In genomic region chr12:9023031-9023430, GRCm38 (mm10) we compare ENCODE assay signal across 15 mouse cellular contexts. TPM values are rescaled to one million over a fixed set of nuclear protein-coding genes. Genes with fewer than 3 reads are reported as not detected.
A peak's percentile ranks its signal among the peaks of the same experiment; 100 is the strongest.
DNase-seq lines count a peak whose midpoint lies in the region; ATAC-seq and TF ChIP-seq lines count a peak whose summit lies in the region.
"Had no signal": no experiment of that assay in that cellular context is flagged by ENCODE, and none has a peak within 500 bp of the region (broad histone marks: within the 10 kb centered on the region; RNA-seq: fewer than 3 reads in every experiment).

No protein-coding gene starts in this region.

- no peak for DNase-seq in forebrain, postnatal 0 days
- no peak for DNase-seq in forebrain, embryonic 10.5 days (ENCODE audit: extremely low spot score, low spot score)
- no peak for DNase-seq in layer of hippocampus, adult 2 months (ENCODE audit: low spot score in 2 of 2)
- no peak for DNase-seq in layer of hippocampus, adult 11-12 months (ENCODE audit: low spot score)
- DNase-seq in CH12.LX (ENCODE audit: extremely low read depth), result no peak
- DNase-seq in embryo, embryonic 11 days, result peak; percentile 25
- no peak for DNase-seq in testis, postnatal 14 days (ENCODE audit: low spot score)
- no peak for DNase-seq in cerebellum, postnatal 14 days
- DNase-seq: adrenal gland, postnatal 14 days; cerebellum, adult 11-12 months; kidney, postnatal 4 days; lung, postnatal 10 days; right cerebral cortex, postnatal 14 days had no signal

- no peak overlapping the region for H3K9ac ChIP-seq in forebrain, postnatal 0 days
- no peak overlapping the region for H3K9ac ChIP-seq in CH12.LX (ENCODE audit: insufficient read depth, low read depth)
- H3K9ac ChIP-seq: midbrain, embryonic 13.5 days had no signal

- peak; percentile 70 for TF ChIP-seq RAD21 in CH12.LX (IDR thresholded peaks at IDR 0.05; ENCODE audit: low read depth, low read length)

- no peak for ATAC-seq in forebrain, postnatal 0 days
- ATAC-seq: midbrain, embryonic 13.5 days had no signal

- TF ChIP-seq EP300 in CH12.LX (IDR thresholded peaks at IDR 0.05; ENCODE audit: low read length), result no peak

- H3K36me3 ChIP-seq in forebrain, postnatal 0 days (ENCODE audit: insufficient read depth), result peaks cover 20% of the 10 kb centered on the region
- H3K36me3 ChIP-seq in forebrain, embryonic 10.5 days (replicated peaks), result peaks cover 17% of the 10 kb centered on the region
- peaks cover 0 to 23% of the 10 kb centered on the region in 2 experiments for H3K36me3 ChIP-seq in CH12.LX (replicated peaks in 1 of 2; ENCODE audit: control insufficient read depth in 1 of 2, insufficient read depth in 1 of 2, low read length in 1 of 2)

- H3K4me3 ChIP-seq in forebrain, postnatal 0 days (ENCODE audit: low read depth, low read length), result no peak overlapping the region
- no peak overlapping the region for H3K4me3 ChIP-seq in forebrain, embryonic 10.5 days
- H3K4me3 ChIP-seq in layer of hippocampus, adult 2 months, result no peak overlapping the region
- no peak overlapping the region for H3K4me3 ChIP-seq in CH12.LX (replicated peaks in 1 of 3; ENCODE audit: low read depth in 2 of 3, low read length in 2 of 3, poor library complexity in 1 of 3)
- H3K4me3 ChIP-seq: left cerebral cortex, adult 2 months; midbrain, embryonic 13.5 days had no signal

- H3K27ac ChIP-seq in forebrain, postnatal 0 days (ENCODE audit: low read depth, low read length), result no peak overlapping the region
- H3K27ac ChIP-seq in forebrain, embryonic 10.5 days, result no peak overlapping the region
- H3K27ac ChIP-seq in layer of hippocampus, adult 2 months, result no peak overlapping the region
- no peak overlapping the region for H3K27ac ChIP-seq in CH12.LX (ENCODE audit: insufficient read depth, low read depth)
- H3K27ac ChIP-seq: left cerebral cortex, adult 2 months; midbrain, embryonic 13.5 days had no signal

- 47% methylated on average over 4 of the region's 4 CpGs for WGBS in forebrain, postnatal 0 days
- 73% methylated on average over 4 of the region's 4 CpGs for WGBS in forebrain, embryonic 10.5 days

- H3K79me2 ChIP-seq in CH12.LX (replicated peaks; ENCODE audit: control insufficient read depth, extremely low read depth, insufficient read depth, poor library complexity, severe bottlenecking), result no peaks in the 10 kb centered on the region

- no peaks in the 10 kb centered on the region for H3K9me3 ChIP-seq in forebrain, postnatal 0 days (ENCODE audit: low read length)
- no peaks in the 10 kb centered on the region for H3K9me3 ChIP-seq in forebrain, embryonic 10.5 days
- H3K9me3 ChIP-seq in CH12.LX (replicated peaks; ENCODE audit: low read length), result no peaks in the 10 kb centered on the region
- H3K9me3 ChIP-seq: midbrain, embryonic 13.5 days had no signal

- H3K4me1 ChIP-seq in forebrain, postnatal 0 days (ENCODE audit: insufficient read depth), result no peaks in the 10 kb centered on the region
- H3K4me1 ChIP-seq in forebrain, embryonic 10.5 days, result no peaks in the 10 kb centered on the region
- no peaks in the 10 kb centered on the region for H3K4me1 ChIP-seq in CH12.LX (ENCODE audit: control insufficient read depth in 1 of 2, insufficient read depth in 2 of 2)
- H3K4me1 ChIP-seq: midbrain, embryonic 13.5 days had no signal

- no peaks in the 10 kb centered on the region for H3K27me3 ChIP-seq in forebrain, postnatal 0 days (ENCODE audit: insufficient read depth, low read length)
- no peaks in the 10 kb centered on the region for H3K27me3 ChIP-seq in forebrain, embryonic 10.5 days (ENCODE audit: poor library complexity, severe bottlenecking)
- H3K27me3 ChIP-seq in CH12.LX (replicated peaks), result no peaks in the 10 kb centered on the region
- H3K27me3 ChIP-seq: midbrain, embryonic 13.5 days had no signal

- in situ Hi-C loops in CH12.LX (cut with MboI; ENCODE audit: low pct_ligation_motif_present, low pct_unique_long_range_greater_than_20kb, low sequenced_read_pairs), result loop anchor here (25.0 kb wide), 2 partner anchors 486 to 711 kb away; partner anchors contain the start of genes Gdf7 and Hs1bp3

- TF ChIP-seq POLR2A in CH12.LX (IDR thresholded peaks at IDR 0.05; ENCODE audit: low read depth, low read length), result no peak

- dilution Hi-C loops in CH12.LX (cut with MboI; ENCODE audit: extremely low pct_ligation_motif_present, extremely low pct_unique_long_range_greater_than_20kb, low sequenced_read_pairs), result no loop called here

- no peak overlapping the region for H3K4me2 ChIP-seq in forebrain, postnatal 0 days (ENCODE audit: low read depth)
- H3K4me2 ChIP-seq in CH12.LX (ENCODE audit: insufficient read depth, low read depth, poor library complexity, severe bottlenecking), result no peak overlapping the region
- H3K4me2 ChIP-seq: midbrain, embryonic 13.5 days had no signal

- TF ChIP-seq CTCF in forebrain, postnatal 0 days (IDR thresholded peaks at IDR 0.05; ENCODE audit: low read depth), result 0 out of 2 replicates have a peak, but pooled peaks have one; percentile 21
- TF ChIP-seq CTCF in layer of hippocampus, adult 2 months (conservative IDR thresholded peaks at IDR 0.05), result peak; percentile 28
- TF ChIP-seq CTCF in CH12.LX (conservative IDR thresholded peaks at IDR 0.05 in 1 of 2, IDR thresholded peaks at IDR 0.05 in 1 of 2; ENCODE audit: low read depth in 2 of 2, low read length in 2 of 2), result peak in 1 of 2 experiments; percentile 62; a peak in 2 of 4 replicates

TF ChIP-seq in CH12.LX, 34 proteins besides CTCF, POLR2A, EP300 and RAD21:
- TF ChIP-seq SMC3 (IDR thresholded peaks at IDR 0.05; ENCODE audit: low read depth, low read length) (peak; percentile 36), HCFC1 (IDR thresholded peaks at IDR 0.05; ENCODE audit: low read depth, low read length) (no peak)

RNA-seq across cellular contexts. Expression of gene Ttc32, which starts 6.8 kb away (rescaled TPM):
- 3.2 and 7.6 TPM in 2 replicates for total RNA-seq in forebrain, postnatal 0 days (2014; rRNA removed)
- 5.1 and 6.9 TPM in 2 replicates for polyA plus RNA-seq in forebrain, postnatal 0 days (2015; fragmentation: Nextera tagmentation; extraction: Ambion mirVana)
- polyA plus RNA-seq in forebrain, embryonic 10.5 days (2016; fragmentation: Nextera tagmentation; extraction: Ambion mirVana), result 18.3 and 21.2 TPM in 2 replicates
- total RNA-seq in layer of hippocampus, adult 2 months (2021), result 1 to 10 TPM; 4.7 to 5.3 TPM
- total RNA-seq in CH12.LX (2012; rRNA removed) (11.5 and 12.6 TPM in 2 replicates), CH12.LX (2014; rRNA removed) (28.8 and 30.6 TPM in 2 replicates)
- 10.7 and 11.7 TPM in 2 replicates for polyA plus RNA-seq in CH12.LX (2012; ENCODE audit: insufficient read length, low read depth)

RNA-seq across cellular contexts. Expression of gene Wdr35, which starts 49.3 kb away (rescaled TPM):
- 24.9 and 27.7 TPM in 2 replicates for total RNA-seq in forebrain, postnatal 0 days (2014; rRNA removed)
- polyA plus RNA-seq in forebrain, postnatal 0 days (2015; fragmentation: Nextera tagmentation; extraction: Ambion mirVana), result 15.0 and 22.9 TPM in 2 replicates
- 28.1 and 28.3 TPM in 2 replicates for polyA plus RNA-seq in forebrain, embryonic 10.5 days (2016; fragmentation: Nextera tagmentation; extraction: Ambion mirVana)
- total RNA-seq in layer of hippocampus, adult 2 months (2021), result 10 to 100 TPM; 36.7 to 49.3 TPM
- 6.6 and 7.4 TPM in 2 replicates for total RNA-seq in CH12.LX (2012; rRNA removed)
- 5.9 TPM in 2 replicates for total RNA-seq in CH12.LX (2014; rRNA removed)
- 8.8 and 10.7 TPM in 2 replicates for polyA plus RNA-seq in CH12.LX (2012; ENCODE audit: insufficient read length, low read depth)
